In the genomic region with DNA sequence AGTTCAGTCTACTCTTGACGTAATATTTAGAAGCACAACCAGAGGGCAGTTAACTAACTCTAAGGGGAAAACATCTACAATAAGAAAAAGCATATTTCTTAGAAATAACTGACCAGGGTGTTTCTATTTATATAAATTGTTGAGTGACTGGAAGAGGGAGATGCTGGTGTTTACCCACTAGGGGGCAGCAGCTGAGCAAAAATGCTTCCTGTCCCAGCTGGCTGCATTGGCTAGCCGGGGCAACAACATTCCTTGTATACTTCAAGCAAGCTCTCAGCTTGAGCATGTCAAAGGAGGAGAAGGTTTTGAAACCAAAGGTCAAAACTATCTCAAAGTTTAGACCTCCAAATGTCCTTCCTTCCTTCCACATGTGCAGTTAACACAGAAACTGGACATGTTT, we compare ENCODE assay signal across 9 mouse cellular contexts.
A peak's percentile ranks its signal among the peaks of the same experiment; 100 is the strongest.
DNase-seq lines count a peak whose midpoint lies in the region; ATAC-seq and TF ChIP-seq lines count a peak whose summit lies in the region.
"Had no signal": no experiment of that assay in that cellular context is flagged by ENCODE, and none has a peak within 500 bp of the region (broad histone marks: within the 10 kb centered on the region; RNA-seq: fewer than 3 reads in every experiment).

No protein-coding gene starts in this region.

- H3K27me3 ChIP-seq in hindbrain, embryonic 10.5 days (ENCODE audit: insufficient read depth, poor library complexity, severe bottlenecking): no peaks in the 10 kb centered on the region
- no peaks in the 10 kb centered on the region for H3K27me3 ChIP-seq in hindbrain, embryonic 13.5 days
- H3K27me3 ChIP-seq in E14TG2a.4 (ENCODE audit: insufficient read depth, low read length): no peaks in the 10 kb centered on the region
- no peaks in the 10 kb centered on the region for H3K27me3 ChIP-seq in forebrain, embryonic 16.5 days (replicated peaks; ENCODE audit: control insufficient read depth, insufficient read depth, low read length)
- H3K27me3 ChIP-seq: limb, embryonic 13.5 days had no signal

- H3K4me3 ChIP-seq in hindbrain, embryonic 10.5 days: no peak overlapping the region
- H3K4me3 ChIP-seq in hindbrain, embryonic 13.5 days: no peak overlapping the region
- no peak overlapping the region for H3K4me3 ChIP-seq in E14TG2a.4 (replicated peaks; ENCODE audit: low read length)
- no peak overlapping the region for H3K4me3 ChIP-seq in forebrain, embryonic 16.5 days (replicated peaks; ENCODE audit: low read length)
- H3K4me3 ChIP-seq: limb, embryonic 13.5 days had no signal

- H3K9ac ChIP-seq in hindbrain, embryonic 13.5 days: no peak overlapping the region
- H3K9ac ChIP-seq in forebrain, embryonic 16.5 days (replicated peaks; ENCODE audit: low read depth, low read length): no peak overlapping the region
- H3K9ac ChIP-seq: limb, embryonic 13.5 days had no signal

- 49% methylated on average over 2 of the region's 2 CpGs for WGBS in hindbrain, embryonic 10.5 days
- 42% methylated on average over 2 of the region's 2 CpGs for WGBS in hindbrain, embryonic 13.5 days
- 45% methylated on average over 2 of the region's 2 CpGs for WGBS in forebrain, embryonic 16.5 days

- H3K36me3 ChIP-seq in hindbrain, embryonic 10.5 days: peaks cover 90% of the 10 kb centered on the region
- H3K36me3 ChIP-seq in hindbrain, embryonic 13.5 days: peaks cover 41% of the 10 kb centered on the region
- H3K36me3 ChIP-seq in E14TG2a.4 (ENCODE audit: insufficient read depth, low read length): peaks cover 99% of the 10 kb centered on the region
- no peaks in the 10 kb centered on the region for H3K36me3 ChIP-seq in forebrain, embryonic 16.5 days (ENCODE audit: control insufficient read depth, insufficient read depth)

- no peak overlapping the region for H3K27ac ChIP-seq in hindbrain, embryonic 10.5 days
- H3K27ac ChIP-seq in hindbrain, embryonic 13.5 days: no peak overlapping the region
- no peak overlapping the region for H3K27ac ChIP-seq in forebrain, embryonic 16.5 days (ENCODE audit: low read length)
- H3K27ac ChIP-seq: limb, embryonic 13.5 days had no signal

- no peaks in the 10 kb centered on the region for H3K9me3 ChIP-seq in hindbrain, embryonic 10.5 days
- no peaks in the 10 kb centered on the region for H3K9me3 ChIP-seq in hindbrain, embryonic 13.5 days
- H3K9me3 ChIP-seq in E14TG2a.4 (ENCODE audit: low read length): no peaks in the 10 kb centered on the region
- H3K9me3 ChIP-seq in forebrain, embryonic 16.5 days (ENCODE audit: control insufficient read depth, low read length): no peaks in the 10 kb centered on the region
- H3K9me3 ChIP-seq: limb, embryonic 13.5 days had no signal

- no peak for ATAC-seq in hindbrain, embryonic 13.5 days (ENCODE audit: low FRiP score)
- ATAC-seq in forebrain, embryonic 16.5 days: peak; percentile 77
- ATAC-seq in megakaryocyte-erythroid progenitor cell, adult 5-6 weeks (replicated peaks; ENCODE audit: low FRiP score, low TSS enrichment, poor library complexity, severe bottlenecking): 0 out of 2 replicates have a peak, but pooled peaks have one; percentile 56

- 0 out of 2 replicates have a peak, but pooled peaks cover 3% of the 10 kb centered on the region for H3K4me1 ChIP-seq in hindbrain, embryonic 10.5 days (replicated peaks)
- H3K4me1 ChIP-seq in hindbrain, embryonic 13.5 days (replicated peaks): peaks cover 7% of the 10 kb centered on the region
- H3K4me1 ChIP-seq in E14TG2a.4 (replicated peaks; ENCODE audit: low read depth, low read length): peaks cover 9% of the 10 kb centered on the region; the same call in 1 of the 2 replicates
- H3K4me1 ChIP-seq in forebrain, embryonic 16.5 days (replicated peaks; ENCODE audit: control insufficient read depth, insufficient read depth, low read length): no peaks in the 10 kb centered on the region

- peak; percentile 84 for TF ChIP-seq CTCF in E14TG2a.4 (conservative IDR thresholded peaks at IDR 0.05; ENCODE audit: low read length)

- peak; percentile 68 for DNase-seq in hindbrain, embryonic 10.5 days (ENCODE audit: low spot score)
- DNase-seq in brain, adult 2 months (ENCODE audit: low read depth, low spot score): peak; percentile 83
- DNase-seq in kidney, postnatal 25 days: peak; percentile 68 to 73
- peak; percentile 65 for DNase-seq in thymus, postnatal 0 days (ENCODE audit: low spot score)

- no peak overlapping the region for H3K4me2 ChIP-seq in hindbrain, embryonic 13.5 days
- H3K4me2 ChIP-seq in forebrain, embryonic 16.5 days (ENCODE audit: low read length): no peak overlapping the region
- H3K4me2 ChIP-seq: limb, embryonic 13.5 days had no signal
